Comparison of ENCODE assay signal across 15 mouse cellular contexts in genomic region chr16:37031996-37032395, GRCm38 (mm10). TPM values are rescaled to one million over a fixed set of nuclear protein-coding genes. Genes with fewer than 3 reads are reported as not detected.
A peak's percentile ranks its signal among the peaks of the same experiment; 100 is the strongest.
DNase-seq lines count a peak whose midpoint lies in the region; ATAC-seq lines count a peak whose summit lies in the region.
"Had no signal": no experiment of that assay in that cellular context is flagged by ENCODE, and none has a peak within 500 bp of the region (broad histone marks: within the 10 kb centered on the region; RNA-seq: fewer than 3 reads in every experiment).

No protein-coding gene starts in this region.

- H3K27me3 ChIP-seq in intestine, embryonic 15.5 days (replicated peaks): no peaks in the 10 kb centered on the region
- H3K27me3 ChIP-seq: embryonic facial prominence, embryonic 12.5 days; forebrain, embryonic 13.5 days; forebrain, embryonic 15.5 days had no signal

- no peak overlapping the region for H3K27ac ChIP-seq in intestine, embryonic 15.5 days
- H3K27ac ChIP-seq: embryonic facial prominence, embryonic 10.5 days; embryonic facial prominence, embryonic 12.5 days; forebrain, embryonic 13.5 days; forebrain, embryonic 15.5 days had no signal

- H3K36me3 ChIP-seq in intestine, embryonic 15.5 days: 0 out of 2 replicates have a peak, but pooled peaks cover 4% of the 10 kb centered on the region

- no peak for ATAC-seq in intestine, embryonic 15.5 days
- ATAC-seq: forebrain, embryonic 13.5 days; forebrain, embryonic 15.5 days; forebrain, postnatal 0 days had no signal

- no peak overlapping the region for H3K9ac ChIP-seq in intestine, embryonic 15.5 days
- H3K9ac ChIP-seq: embryonic facial prominence, embryonic 12.5 days; forebrain, embryonic 13.5 days; forebrain, embryonic 15.5 days; forebrain, postnatal 0 days had no signal

- H3K9me3 ChIP-seq in intestine, embryonic 15.5 days: no peaks in the 10 kb centered on the region
- H3K9me3 ChIP-seq: embryonic facial prominence, embryonic 10.5 days; embryonic facial prominence, embryonic 12.5 days; forebrain, embryonic 13.5 days; forebrain, embryonic 15.5 days had no signal

- H3K4me3 ChIP-seq in intestine, embryonic 15.5 days (replicated peaks): no peak overlapping the region
- H3K4me3 ChIP-seq: embryonic facial prominence, embryonic 10.5 days; embryonic facial prominence, embryonic 12.5 days; forebrain, embryonic 13.5 days; forebrain, embryonic 15.5 days had no signal

- 68% methylated on average over 3 of the region's 3 CpGs for WGBS in intestine, embryonic 15.5 days

- no peak overlapping the region for H3K4me2 ChIP-seq in intestine, embryonic 15.5 days (replicated peaks)
- H3K4me2 ChIP-seq: embryonic facial prominence, embryonic 12.5 days; forebrain, embryonic 13.5 days; forebrain, embryonic 15.5 days had no signal

- no peaks in the 10 kb centered on the region for H3K4me1 ChIP-seq in intestine, embryonic 15.5 days (replicated peaks)
- H3K4me1 ChIP-seq: embryonic facial prominence, embryonic 10.5 days; embryonic facial prominence, embryonic 12.5 days; forebrain, embryonic 13.5 days; forebrain, embryonic 15.5 days had no signal

- peak; percentile 58 to 69 for DNase-seq in cerebellum, postnatal 14 days
- DNase-seq in cerebellum, adult 9-11 months: no peak
- peak; percentile 3 for DNase-seq in left cerebral cortex, postnatal 4 days
- no peak for DNase-seq in left cerebral cortex, adult 11 months (ENCODE audit: low spot score)
- DNase-seq: adrenal gland, adult 2 months; adrenal gland, postnatal 10 days; adrenal gland, postnatal 25 days; cerebellum, adult 18-20 months; cerebellum, adult 8-10 months; forebrain, postnatal 0 days had no signal

- intact Hi-C loops in left cerebral cortex, postnatal 4 days (cut with DNase I): no loop called here

RNA-seq across cellular contexts. Expression of gene Polq, which starts 20.4 kb away (rescaled TPM):
- total RNA-seq in left cerebral cortex, postnatal 4 days (2021): 1 to 10 TPM; 3.7 to 4.7 TPM
- polyA plus RNA-seq in intestine, embryonic 15.5 days (2015; fragmentation: Nextera tagmentation; extraction: Ambion mirVana): 5.3 and 6.3 TPM in 2 replicates

RNA-seq across cellular contexts. Expression of gene Fbxo40, which starts 41.7 kb away (rescaled TPM):
- total RNA-seq in left cerebral cortex, postnatal 4 days (2021): under 1 TPM; 0.38 to 0.40 TPM
- polyA plus RNA-seq in intestine, embryonic 15.5 days (2015; fragmentation: Nextera tagmentation; extraction: Ambion mirVana): not detected in 2 replicates
- polyA plus RNA-seq: forebrain, embryonic 15.5 days had no signal

Comparison
In these comparisons a context has a peak if more than half of its experiments do, and no peak if none do; other contexts are left out.
1. DNase-seq: peak in cerebellum, postnatal 14 days (2 of 2) and left cerebral cortex, postnatal 4 days (single experiment); none in cerebellum, adult 9-11 months (single experiment) and left cerebral cortex, adult 11 months (single experiment).